Mouse (Mus musculus): ENCODE measurements at regions not wholly inside any gene's neighbourhood (a gene's known extent, or its start where the extent isn't known, plus 50 kb on each side); places are given as distances from the start of the nearest gene placed in this dataset.

DNA sequence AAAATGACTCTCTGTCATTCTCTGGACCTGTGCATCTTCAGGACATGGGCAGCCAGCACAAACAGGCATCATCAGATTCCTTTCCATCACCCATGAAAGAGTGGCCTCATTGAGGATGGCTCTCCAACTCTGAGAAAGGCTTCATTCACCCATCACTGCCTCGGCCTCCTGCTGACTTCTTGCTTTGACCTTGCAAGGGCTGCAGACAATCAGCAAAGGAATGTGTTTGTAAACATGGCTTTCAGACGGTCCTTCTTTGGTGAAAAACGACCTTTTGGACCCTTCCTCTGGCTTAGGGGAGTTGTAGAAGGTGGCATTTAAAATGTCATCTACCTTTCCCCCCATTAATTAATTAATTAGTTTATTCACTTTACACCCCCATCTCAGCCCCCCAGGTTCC lies 134.3 kb downstream of the Moxd1 start:
- Histone ChIP-seq H3K9me3 (replicated peaks; ENCODE audit: control insufficient read depth, insufficient read depth, low read length, poor library complexity, severe bottlenecking) (no peaks in the 10 kb centered on the region), H3K4me1 (ENCODE audit: control insufficient read depth, insufficient read depth, low read length) (peaks cover 3% of the 10 kb centered on the region), H3K4me3 (ENCODE audit: low read depth, low read length) (no peak overlapping the region)

DNA sequence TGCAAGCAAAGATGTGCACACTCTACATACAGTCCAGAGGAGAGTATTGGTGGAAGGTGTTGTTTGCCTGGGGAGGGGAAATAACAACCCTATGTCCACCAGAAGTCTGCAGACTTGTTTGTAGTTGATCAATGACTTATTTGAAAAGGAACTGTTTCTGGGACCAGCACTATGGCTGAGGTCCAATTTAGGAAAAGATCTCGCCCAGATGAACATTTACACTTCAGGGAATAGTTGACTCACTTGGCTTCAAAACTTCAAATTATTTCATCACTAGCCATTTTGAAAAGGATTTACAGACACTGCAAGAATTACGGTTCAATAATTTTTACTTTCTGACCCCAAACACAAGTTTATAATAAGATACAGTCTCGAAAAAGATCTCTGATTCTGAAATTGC lies 138.1 kb downstream of the Moxd1 start:
- H3K4me1 ChIP-seq (ENCODE audit: control insufficient read depth, insufficient read depth, low read length): peaks cover 3% of the 10 kb centered on the region
- no peak for TF ChIP-seq CTCF (IDR thresholded peaks at IDR 0.05; ENCODE audit: low read depth, low read length)
- no peak for TF ChIP-seq POLR2A (IDR thresholded peaks at IDR 0.05; ENCODE audit: insufficient read depth, low read length)
- no peak for TF ChIP-seq EP300 (IDR thresholded peaks at IDR 0.05; ENCODE audit: insufficient read depth, low read depth, low read length)
- no peak overlapping the region for H3K4me3 ChIP-seq (ENCODE audit: low read depth, low read length)
- H3K9me3 ChIP-seq (replicated peaks; ENCODE audit: control insufficient read depth, insufficient read depth, low read length, poor library complexity, severe bottlenecking): no peaks in the 10 kb centered on the region
- no peaks in the 10 kb centered on the region for H3K27me3 ChIP-seq (ENCODE audit: control insufficient read depth, insufficient read depth, low read length, poor library complexity, severe bottlenecking)
- no peak overlapping the region for H3K9ac ChIP-seq (ENCODE audit: low read depth, poor library complexity, severe bottlenecking)
- H3K27ac ChIP-seq (ENCODE audit: insufficient read depth, low read length): no peak overlapping the region
- H3K36me3 ChIP-seq (ENCODE audit: control insufficient read depth, insufficient read depth, low read length, poor library complexity, severe bottlenecking): no peaks in the 10 kb centered on the region

More for the DNA sequence above, 134.3 kb downstream of the Moxd1 start:
- Histone ChIP-seq H3K27ac (ENCODE audit: insufficient read depth, low read length) (no peak overlapping the region), H3K27me3 (ENCODE audit: control insufficient read depth, insufficient read depth, low read length, poor library complexity, severe bottlenecking) (no peaks in the 10 kb centered on the region), H3K9ac (ENCODE audit: low read depth, poor library complexity, severe bottlenecking) (no peak overlapping the region), H3K36me3 (ENCODE audit: control insufficient read depth, insufficient read depth, low read length, poor library complexity, severe bottlenecking) (no peaks in the 10 kb centered on the region)
- TF ChIP-seq POLR2A (IDR thresholded peaks at IDR 0.05; ENCODE audit: insufficient read depth, low read length) (no peak), CTCF (IDR thresholded peaks at IDR 0.05; ENCODE audit: low read depth, low read length) (no peak), EP300 (IDR thresholded peaks at IDR 0.05; ENCODE audit: insufficient read depth, low read depth, low read length) (no peak)

DNA sequence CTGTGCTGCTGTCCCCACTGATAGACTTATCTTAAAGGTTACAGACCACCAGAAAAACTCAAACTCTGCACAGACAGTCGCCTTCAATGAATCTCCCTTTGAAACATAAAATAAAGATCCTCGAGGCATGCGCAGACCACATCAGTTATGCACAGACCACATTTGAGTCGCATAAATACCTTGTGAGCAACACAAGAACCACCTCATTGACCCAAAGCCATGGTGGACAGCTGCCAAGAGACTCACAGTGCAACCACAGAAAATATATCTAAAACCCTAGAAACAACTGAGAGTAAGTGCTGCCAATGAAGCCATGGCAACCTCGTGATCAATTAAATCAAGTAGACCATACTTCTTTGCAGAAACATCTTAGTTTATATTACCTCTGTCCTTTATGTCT lies 142.1 kb downstream of the Moxd1 start:
- no peaks in the 10 kb centered on the region for H3K36me3 ChIP-seq (ENCODE audit: control insufficient read depth, insufficient read depth, low read length, poor library complexity, severe bottlenecking)
- H3K4me3 ChIP-seq (ENCODE audit: low read depth, low read length): no peak overlapping the region
- TF ChIP-seq CTCF (IDR thresholded peaks at IDR 0.05; ENCODE audit: low read depth, low read length) (no peak), POLR2A (IDR thresholded peaks at IDR 0.05; ENCODE audit: insufficient read depth, low read length) (no peak), EP300 (IDR thresholded peaks at IDR 0.05; ENCODE audit: insufficient read depth, low read depth, low read length) (no peak)
- no peak overlapping the region for H3K9ac ChIP-seq (ENCODE audit: low read depth, poor library complexity, severe bottlenecking)
- no peaks in the 10 kb centered on the region; the same call in 1 of the 2 replicates for H3K27me3 ChIP-seq (ENCODE audit: control insufficient read depth, insufficient read depth, low read length, poor library complexity, severe bottlenecking)
- no peaks in the 10 kb centered on the region for H3K9me3 ChIP-seq (replicated peaks; ENCODE audit: control insufficient read depth, insufficient read depth, low read length, poor library complexity, severe bottlenecking)
- H3K27ac ChIP-seq (ENCODE audit: insufficient read depth, low read length): no peak overlapping the region
- no peaks in the 10 kb centered on the region for H3K4me1 ChIP-seq (ENCODE audit: control insufficient read depth, insufficient read depth, low read length)

DNA sequence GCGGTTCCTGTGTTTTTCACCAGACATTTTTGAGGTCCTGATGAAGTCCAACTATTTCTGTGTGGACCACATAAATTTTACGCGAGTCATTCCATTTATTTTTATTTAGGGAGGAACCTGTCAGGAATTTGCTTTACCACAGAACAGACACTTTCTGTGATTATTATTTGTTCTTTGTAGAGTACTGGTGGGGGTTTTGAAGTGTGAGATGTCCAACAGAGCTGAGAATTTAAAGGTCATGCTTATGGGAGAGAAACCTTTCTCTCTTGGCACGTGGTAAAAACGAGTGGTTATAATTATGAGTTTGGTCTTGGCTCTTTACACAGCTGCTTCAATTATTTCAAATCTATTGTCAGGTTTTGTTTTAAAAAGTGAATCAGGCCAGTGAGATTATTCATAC lies 143.7 kb downstream of the Moxd1 start:
- Histone ChIP-seq H3K4me1 (ENCODE audit: control insufficient read depth, insufficient read depth, low read length) (no peaks in the 10 kb centered on the region), H3K27me3 (ENCODE audit: control insufficient read depth, insufficient read depth, low read length, poor library complexity, severe bottlenecking) (no peaks in the 10 kb centered on the region; the same call in 1 of the 2 replicates), H3K4me3 (ENCODE audit: low read depth, low read length) (no peak overlapping the region), H3K36me3 (ENCODE audit: control insufficient read depth, insufficient read depth, low read length, poor library complexity, severe bottlenecking) (no peaks in the 10 kb centered on the region), H3K9me3 (replicated peaks; ENCODE audit: control insufficient read depth, insufficient read depth, low read length, poor library complexity, severe bottlenecking) (no peaks in the 10 kb centered on the region), H3K27ac (ENCODE audit: insufficient read depth, low read length) (no peak overlapping the region), H3K9ac (ENCODE audit: low read depth, poor library complexity, severe bottlenecking) (no peak overlapping the region)
- TF ChIP-seq POLR2A (IDR thresholded peaks at IDR 0.05; ENCODE audit: insufficient read depth, low read length): no peak
- no peak for TF ChIP-seq CTCF (IDR thresholded peaks at IDR 0.05; ENCODE audit: low read depth, low read length)
- no peak for TF ChIP-seq EP300 (IDR thresholded peaks at IDR 0.05; ENCODE audit: insufficient read depth, low read depth, low read length)

DNA sequence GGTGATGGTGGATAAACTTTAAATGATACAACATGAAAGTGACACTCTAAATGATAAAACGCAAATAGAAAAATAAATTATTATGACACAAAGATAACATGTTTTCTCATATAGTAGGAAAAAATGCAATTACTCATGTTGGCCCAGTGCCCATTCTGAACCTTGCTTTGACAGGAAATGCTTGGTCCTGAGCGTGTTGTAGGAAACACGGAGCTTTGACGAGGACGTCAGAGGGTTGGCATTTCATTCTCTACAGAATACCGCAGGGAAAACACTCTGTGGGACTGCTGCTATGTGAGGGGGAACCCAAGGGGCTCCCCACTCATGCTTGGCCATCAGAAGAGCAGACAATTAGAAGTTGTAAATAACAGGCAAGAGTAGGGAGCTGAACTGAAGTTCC lies 150.6 kb downstream of the Moxd1 start:
- TF ChIP-seq POLR2A (IDR thresholded peaks at IDR 0.05; ENCODE audit: insufficient read depth, low read length) (no peak), CTCF (IDR thresholded peaks at IDR 0.05; ENCODE audit: low read depth, low read length) (no peak), EP300 (IDR thresholded peaks at IDR 0.05; ENCODE audit: insufficient read depth, low read depth, low read length) (no peak)
- H3K4me3 ChIP-seq (ENCODE audit: low read depth, low read length): no peak overlapping the region

DNA sequence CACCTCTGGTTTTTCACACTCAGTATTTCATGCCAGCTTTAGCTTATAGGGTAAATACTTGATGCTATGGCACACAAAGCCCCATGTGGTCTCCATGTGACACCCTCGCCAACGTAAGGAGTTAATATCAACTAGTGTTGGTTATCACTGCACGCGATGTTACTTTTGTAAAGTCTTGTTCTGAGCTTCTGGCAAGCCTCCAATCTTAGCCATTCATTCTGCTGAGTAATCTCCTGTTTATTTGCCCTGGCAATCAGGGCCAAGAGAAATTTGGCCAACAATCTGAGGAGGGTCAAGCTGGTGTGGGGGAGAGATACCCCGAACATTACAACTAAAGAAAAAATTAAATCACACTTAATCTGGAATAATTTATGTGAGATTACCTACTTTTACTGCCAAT lies 156.0 kb downstream of the Moxd1 start:
- no peaks in the 10 kb centered on the region for H3K9me3 ChIP-seq (replicated peaks; ENCODE audit: control insufficient read depth, insufficient read depth, low read length, poor library complexity, severe bottlenecking)
- no peak overlapping the region for H3K9ac ChIP-seq (ENCODE audit: low read depth, poor library complexity, severe bottlenecking)
- H3K36me3 ChIP-seq (ENCODE audit: control insufficient read depth, insufficient read depth, low read length, poor library complexity, severe bottlenecking): no peaks in the 10 kb centered on the region
- TF ChIP-seq CTCF (IDR thresholded peaks at IDR 0.05; ENCODE audit: low read depth, low read length) (no peak), POLR2A (IDR thresholded peaks at IDR 0.05; ENCODE audit: insufficient read depth, low read length) (no peak), EP300 (IDR thresholded peaks at IDR 0.05; ENCODE audit: insufficient read depth, low read depth, low read length) (no peak)
- no peaks in the 10 kb centered on the region for H3K4me1 ChIP-seq (ENCODE audit: control insufficient read depth, insufficient read depth, low read length)
- no peak overlapping the region for H3K27ac ChIP-seq (ENCODE audit: insufficient read depth, low read length)
- H3K4me3 ChIP-seq (ENCODE audit: low read depth, low read length): no peak overlapping the region
- no peaks in the 10 kb centered on the region for H3K27me3 ChIP-seq (ENCODE audit: control insufficient read depth, insufficient read depth, low read length, poor library complexity, severe bottlenecking)

More for the DNA sequence above, 150.6 kb downstream of the Moxd1 start:
- no peaks in the 10 kb centered on the region for H3K9me3 ChIP-seq (replicated peaks; ENCODE audit: control insufficient read depth, insufficient read depth, low read length, poor library complexity, severe bottlenecking)
- H3K27me3 ChIP-seq (ENCODE audit: control insufficient read depth, insufficient read depth, low read length, poor library complexity, severe bottlenecking): no peaks in the 10 kb centered on the region
- no peak overlapping the region for H3K9ac ChIP-seq (ENCODE audit: low read depth, poor library complexity, severe bottlenecking)
- no peak overlapping the region for H3K27ac ChIP-seq (ENCODE audit: insufficient read depth, low read length)
- H3K4me1 ChIP-seq (ENCODE audit: control insufficient read depth, insufficient read depth, low read length): no peaks in the 10 kb centered on the region
- no peaks in the 10 kb centered on the region for H3K36me3 ChIP-seq (ENCODE audit: control insufficient read depth, insufficient read depth, low read length, poor library complexity, severe bottlenecking)
